Mouse (Mus musculus) adrenal gland, postnatal 36 days (tissue): Measurements from ENCODE around the gene Parp16. TPM values are rescaled to one million over a fixed set of nuclear protein-coding genes. Genes with fewer than 3 reads are reported as not detected.
"Not testable (repeated sequence)": the region's sequence is repeated elsewhere in the genome, so short reads cannot be mapped to it uniquely, and the experiment has no call there.

Experiments used
- DNase-seq, 2 experiments: peaks; one replicate each; pipeline ENCODE4 v3.0.0; 2021; ENCODE audit warnings: mixed read lengths in 1 of 2
- total RNA-seq, 2 experiments: library from RNA; stranded (reverse); gene quantifications; 2 replicates each; pipeline ENCODE4 v1.2.3; 2021

Gene Parp16
- total RNA-seq, 2 experiments from 2014 or later = 11.8 to 21.2 TPM

GRCm38 (mm10) chr9:65243249-65243648 lies 48.1 kb downstream of the Parp16 start:
- DNase-seq = no peak

- DNase-seq = peak in 1 of 2 experiments; percentile 23
These were observed 49.1 kb downstream of the Parp16 start for GRCm38 (mm10) chr9:65244036-65244806.

- DNase-seq = no peak
These were observed 52.6 kb downstream of the Parp16 start for GRCm38 (mm10) chr9:65247502-65248376.

GRCm38 (mm10) chr9:65248377-65248690 lies 53.2 kb downstream of the Parp16 start:
- DNase-seq = no peak

GRCm38 (mm10) chr9:65252026-65252425 lies 56.9 kb downstream of the Parp16 start:
- peak; percentile 73 to 75 for DNase-seq

GRCm38 (mm10) chr9:65255906-65256600 lies 60.9 kb downstream of the Parp16 start:
- no peak for DNase-seq

GRCm38 (mm10) chr9:65257218-65257910 lies 62.2 kb downstream of the Parp16 start:
- DNase-seq = no peak

GRCm38 (mm10) chr9:65259366-65259765 lies 64.2 kb downstream of the Parp16 start:
- no peak for DNase-seq

- DNase-seq = no peak
These were observed 66.6 kb downstream of the Parp16 start for GRCm38 (mm10) chr9:65261591-65262230.

- no peak for DNase-seq
These were observed 67.5 kb downstream of the Parp16 start for GRCm38 (mm10) chr9:65262641-65263120.

- no peak for DNase-seq
These were observed 69.8 kb downstream of the Parp16 start, which contains the start of gene Cilp for GRCm38 (mm10) chr9:65264959-65265358. TSS of gene Cilp (plus strand) at chr9:65265180.

- peak in 1 of 2 experiments; percentile 21 for DNase-seq
These were observed 72.8 kb downstream of the Parp16 start for GRCm38 (mm10) chr9:65267742-65268515.

- DNase-seq = no peak
These were observed 78.1 kb downstream of the Parp16 start for GRCm38 (mm10) chr9:65273048-65273809.

GRCm38 (mm10) chr9:65273873-65274272 lies 78.7 kb downstream of the Parp16 start:
- DNase-seq = no peak

- not testable (repeated sequence) for DNase-seq
These were observed 79.7 kb downstream of the Parp16 start for GRCm38 (mm10) chr9:65274851-65275250.

- DNase-seq = peak; percentile 42 to 63
These were observed 80.8 kb downstream of the Parp16 start for GRCm38 (mm10) chr9:65275810-65276530.

- peak in 1 of 2 experiments; percentile 27 for DNase-seq
These were observed 86.5 kb downstream of the Parp16 start for GRCm38 (mm10) chr9:65281536-65282151.

GRCm38 (mm10) chr9:65283301-65283700 lies 88.1 kb downstream of the Parp16 start:
- peak in 1 of 2 experiments; percentile 61 for DNase-seq
